Comparison of ENCODE assay signal across 7 mouse cellular contexts in the genomic region with DNA sequence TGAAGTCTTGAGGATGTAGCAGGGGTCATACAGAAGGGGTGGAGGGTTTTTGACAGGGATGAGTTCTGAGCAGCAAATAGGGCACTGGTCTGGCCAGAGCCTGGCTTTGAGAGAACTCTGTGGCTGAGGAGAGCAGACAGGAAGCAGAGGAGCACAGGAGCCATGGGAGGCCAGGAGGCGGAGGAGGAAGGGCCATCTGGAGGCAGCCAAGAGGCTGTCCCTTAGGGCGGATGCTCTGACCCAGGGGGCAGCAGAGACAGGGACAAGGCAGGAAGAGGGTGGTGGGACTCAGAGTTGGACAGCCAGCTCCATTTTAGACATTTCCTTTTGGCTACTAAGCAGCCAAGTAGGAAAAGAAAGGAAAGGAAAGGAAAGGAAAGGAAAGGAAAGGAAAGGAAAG. TPM values are rescaled to one million over a fixed set of nuclear protein-coding genes. Genes with fewer than 3 reads are reported as not detected.
DNase-seq lines count a peak whose midpoint lies in the region; ATAC-seq and TF ChIP-seq lines count a peak whose summit lies in the region.

No protein-coding gene starts in this region.

- H3K4me2 ChIP-seq in kidney, embryonic 15.5 days, result 0 out of 2 replicates have a peak overlapping the region, but pooled peaks have one; percentile 5

- H3K36me3 ChIP-seq in G1E (replicated peaks), result peaks cover 51% of the 10 kb centered on the region
- H3K36me3 ChIP-seq in kidney, embryonic 15.5 days, result peaks cover 31% of the 10 kb centered on the region

- no peaks in the 10 kb centered on the region for H3K27me3 ChIP-seq in G1E (ENCODE audit: insufficient read depth, low read length)
- H3K27me3 ChIP-seq in kidney, embryonic 15.5 days, result no peaks in the 10 kb centered on the region

- no peaks in the 10 kb centered on the region for H3K9me3 ChIP-seq in G1E (replicated peaks)
- H3K9me3 ChIP-seq in kidney, embryonic 15.5 days (replicated peaks), result no peaks in the 10 kb centered on the region

- no peak overlapping the region for H3K9ac ChIP-seq in kidney, embryonic 15.5 days

- TF ChIP-seq CTCF in G1E (IDR thresholded peaks at IDR 0.05; ENCODE audit: low read depth, low read length), result no peak

- ATAC-seq in G1E (ENCODE audit: extremely low read depth, insufficient number of reproducible peaks, low FRiP score, poor library complexity, severe bottlenecking), result no peak
- ATAC-seq in kidney, embryonic 15.5 days (replicated peaks; ENCODE audit: low FRiP score), result no peak

- H3K4me3 ChIP-seq in G1E (ENCODE audit: low read depth, low read length), result peak overlapping the region; percentile 77
- H3K4me3 ChIP-seq in kidney, embryonic 15.5 days (replicated peaks), result no peak overlapping the region

- peak overlapping the region; percentile 78 for H3K27ac ChIP-seq in kidney, embryonic 15.5 days

- peaks cover 86% of the 10 kb centered on the region for H3K4me1 ChIP-seq in G1E (ENCODE audit: insufficient read depth, low read depth, low read length)
- H3K4me1 ChIP-seq in kidney, embryonic 15.5 days, result peaks cover 52% of the 10 kb centered on the region

- DNase-seq in G1E (ENCODE audit: low spot score) (no peak), NIH3T3 (ENCODE audit: low read depth) (peak; percentile 5)
- peak; percentile 72 to 81 for DNase-seq in heart, adult 9 months (ENCODE audit: low spot score in 2 of 2)
- peak; percentile 66 for DNase-seq in lung, postnatal 25 days (ENCODE audit: low spot score)
- no peak for DNase-seq in urinary bladder, postnatal 4 days (ENCODE audit: low spot score in 2 of 2)
- no peak for DNase-seq in frontal cortex, adult 2 months (ENCODE audit: extremely low spot score in 1 of 2, low spot score in 1 of 2)

- 31% methylated on average over 2 of the region's 2 CpGs for WGBS in kidney, embryonic 15.5 days

RNA-seq across cellular contexts. Expression of a gene that starts 3.6 kb away (rescaled TPM):
- total RNA-seq in G1E (2014; fragmentation: Nextera tagmentation), result 81.6 and 123 TPM in 2 replicates
- 49.4 and 53.1 TPM in 2 replicates for total RNA-seq in G1E (2017)
- polyA plus RNA-seq in G1E (2012), result 196 and 200 TPM in 2 replicates
- polyA plus RNA-seq in kidney, embryonic 15.5 days (2015; fragmentation: Nextera tagmentation; extraction: Ambion mirVana), result 97.3 and 106 TPM in 2 replicates
- 37.2 and 43.1 TPM in 2 replicates for polyA plus RNA-seq in frontal cortex, adult 2 months (2012; rRNA removed)

RNA-seq across cellular contexts. Expression of a gene that starts 8.8 kb away (rescaled TPM):
- total RNA-seq in G1E (2014; fragmentation: Nextera tagmentation) (32.5 and 36.3 TPM in 2 replicates), G1E (2017) (71.7 and 73.9 TPM in 2 replicates)
- 37.2 and 40.9 TPM in 2 replicates for polyA plus RNA-seq in G1E (2012)
- 94.0 and 100 TPM in 2 replicates for polyA plus RNA-seq in kidney, embryonic 15.5 days (2015; fragmentation: Nextera tagmentation; extraction: Ambion mirVana)
- 30.6 and 31.3 TPM in 2 replicates for polyA plus RNA-seq in frontal cortex, adult 2 months (2012; rRNA removed)

RNA-seq across cellular contexts. Expression of a gene that starts 9.1 kb away (rescaled TPM):
- total RNA-seq in G1E (2014; fragmentation: Nextera tagmentation) (0.53 TPM in 1 of 2 replicates, not detected in the other), G1E (2017) (0.27 and 0.29 TPM in 2 replicates)
- polyA plus RNA-seq in G1E (2012), result 0.05 TPM in 1 of 2 replicates, not detected in the other
- 0.47 and 0.57 TPM in 2 replicates for polyA plus RNA-seq in kidney, embryonic 15.5 days (2015; fragmentation: Nextera tagmentation; extraction: Ambion mirVana)
- 0.44 TPM in 2 replicates for polyA plus RNA-seq in frontal cortex, adult 2 months (2012; rRNA removed)

RNA-seq across cellular contexts. Expression of a gene that starts 12.8 kb away (rescaled TPM):
- total RNA-seq in G1E (2014; fragmentation: Nextera tagmentation) (1.8 and 2.3 TPM in 2 replicates), G1E (2017) (1.3 and 1.7 TPM in 2 replicates)
- polyA plus RNA-seq in G1E (2012), result 1.7 and 3.0 TPM in 2 replicates
- polyA plus RNA-seq in kidney, embryonic 15.5 days (2015; fragmentation: Nextera tagmentation; extraction: Ambion mirVana), result 14.7 and 15.2 TPM in 2 replicates
- 6.8 and 8.0 TPM in 2 replicates for polyA plus RNA-seq in frontal cortex, adult 2 months (2012; rRNA removed)

RNA-seq across cellular contexts. Expression of a gene that starts 36.2 kb away (rescaled TPM):
- total RNA-seq in G1E (2014; fragmentation: Nextera tagmentation) (0.53 TPM in 1 of 2 replicates, not detected in the other), G1E (2017) (0.06 and 0.11 TPM in 2 replicates)
- polyA plus RNA-seq in G1E (2012), result 0.09 TPM in 1 of 2 replicates, not detected in the other
- 19.5 and 21.3 TPM in 2 replicates for polyA plus RNA-seq in kidney, embryonic 15.5 days (2015; fragmentation: Nextera tagmentation; extraction: Ambion mirVana)
- polyA plus RNA-seq in frontal cortex, adult 2 months (2012; rRNA removed), result 0.60 and 0.78 TPM in 2 replicates

Comparison
In these comparisons a context has a peak if more than half of its experiments do, and no peak if none do; other contexts are left out.
1. DNase-seq: peak in NIH3T3 (single experiment), heart, adult 9 months (2 of 2) and lung, postnatal 25 days (single experiment); none in G1E (single experiment), urinary bladder, postnatal 4 days (0 of 2) and frontal cortex, adult 2 months (0 of 2).